Mouse (Mus musculus) heart, adult 2 months (tissue): ENCODE measurements around the gene 4930550C14Rik.

Experiments used
- CTCF ChIP-seq: fragments of 200-600 bp; IDR thresholded peaks from 2 replicates; pipeline ENCODE4 v1.8.1; 2022; ENCODE audit warnings: antibody characterized with exemption, mild to moderate bottlenecking, moderate library complexity
- POLR2A ChIP-seq: fragments of 200-500 bp; IDR thresholded peaks from 2 replicates; pipeline ENCODE4 v1.6.1; 2011; ENCODE audit warnings: mild to moderate bottlenecking, low read depth, low read length, control low read depth; ENCODE audit not compliant: insufficient read depth

DNA sequence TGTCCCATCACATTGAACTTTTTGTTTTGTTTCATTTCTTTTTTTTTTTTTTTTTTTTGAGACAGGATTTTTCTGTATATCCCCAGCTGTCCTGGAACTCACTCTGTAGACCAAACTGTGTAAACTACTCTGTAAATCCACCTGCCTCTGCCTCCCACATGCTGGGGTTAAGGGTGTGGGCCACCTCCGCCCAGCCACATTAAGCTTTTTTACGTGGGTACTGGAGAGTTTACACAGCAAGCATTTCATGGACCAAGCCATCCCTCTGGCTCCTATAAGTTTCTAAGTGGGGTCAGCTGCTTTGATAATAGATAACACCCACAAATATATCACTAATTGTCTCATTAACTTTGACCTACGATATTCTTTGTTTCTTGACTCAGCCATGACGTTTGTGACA lies 6.4 kb downstream of the 4930550C14Rik start:
- TF ChIP-seq CTCF (no peak), POLR2A (no peak)
